Mouse (Mus musculus): ENCODE results near the gene Rfx7. TPM values are rescaled to one million over a fixed set of nuclear protein-coding genes. Genes with fewer than 3 reads are reported as not detected.

Gene Rfx7
- polyA plus RNA-seq, 1 experiment: 7.8 TPM

- Histone ChIP-seq H3K27ac (ENCODE audit: insufficient read depth, low read length) (no peak overlapping the region), H3K4me1 (ENCODE audit: control insufficient read depth, insufficient read depth, insufficient read length) (peaks cover 7% of the 10 kb centered on the region; the same call in 1 of the 2 replicates), H3K36me3 (ENCODE audit: control insufficient read depth, insufficient read depth, low read length) (no peaks in the 10 kb centered on the region), H3K4me3 (ENCODE audit: extremely low read depth, insufficient read depth, insufficient read length) (no peak overlapping the region), H3K27me3 (ENCODE audit: control insufficient read depth, insufficient read depth, low read length) (no peaks in the 10 kb centered on the region)
- DNase-seq (ENCODE audit: low read depth in 1 of 2, low spot score in 2 of 2): no peak
- 65% methylated on average over 1 of the region's 1 CpGs for WGBS
- TF ChIP-seq CTCF (IDR thresholded peaks at IDR 0.05; ENCODE audit: extremely low read depth, insufficient read depth, insufficient read length, insufficient replicate concordance) (no peak), POLR2A (IDR thresholded peaks at IDR 0.05; ENCODE audit: low read depth, low read length) (no peak)
These were observed 5.9 kb upstream of the Rfx7 start for GRCm38 (mm10) chr9:72526091-72526490.

- H3K27me3 ChIP-seq (ENCODE audit: control insufficient read depth, insufficient read depth, low read length): no peaks in the 10 kb centered on the region
- DNase-seq (ENCODE audit: low read depth in 1 of 2, low spot score in 2 of 2): peak; percentile 83 to 94
- WGBS: under 1% methylated on average over 12 of the region's 12 CpGs
- H3K36me3 ChIP-seq (ENCODE audit: control insufficient read depth, insufficient read depth, low read length): no peaks in the 10 kb centered on the region
- peak; percentile 100 for TF ChIP-seq CTCF (IDR thresholded peaks at IDR 0.05; ENCODE audit: extremely low read depth, insufficient read depth, insufficient read length, insufficient replicate concordance)
- TF ChIP-seq POLR2A (IDR thresholded peaks at IDR 0.05; ENCODE audit: low read depth, low read length): no peak
- no peak overlapping the region; the same call in 1 of the 2 replicates for H3K27ac ChIP-seq (ENCODE audit: insufficient read depth, low read length)
- H3K4me1 ChIP-seq (ENCODE audit: control insufficient read depth, insufficient read depth, insufficient read length): peaks cover 10% of the 10 kb centered on the region
- H3K4me3 ChIP-seq (ENCODE audit: extremely low read depth, insufficient read depth, insufficient read length): no peak overlapping the region
These were observed 1.8 kb upstream of the Rfx7 start for GRCm38 (mm10) chr9:72530237-72530636.

GRCm38 (mm10) chr9:72530824-72531223 is 1.2 kb upstream of the Rfx7 start:
- peaks cover 10% of the 10 kb centered on the region for H3K4me1 ChIP-seq (ENCODE audit: control insufficient read depth, insufficient read depth, insufficient read length)
- peak overlapping the region; percentile 84 for H3K4me3 ChIP-seq (ENCODE audit: extremely low read depth, insufficient read depth, insufficient read length)
- DNase-seq (ENCODE audit: low read depth in 1 of 2, low spot score in 2 of 2): peak in 1 of 2 experiments; percentile 3
- H3K27ac ChIP-seq (ENCODE audit: insufficient read depth, low read length): peak overlapping the region; percentile 97
- H3K27me3 ChIP-seq (ENCODE audit: control insufficient read depth, insufficient read depth, low read length): no peaks in the 10 kb centered on the region
- WGBS: 60% methylated on average over 4 of the region's 4 CpGs
- TF ChIP-seq CTCF (IDR thresholded peaks at IDR 0.05; ENCODE audit: extremely low read depth, insufficient read depth, insufficient read length, insufficient replicate concordance) (no peak), POLR2A (IDR thresholded peaks at IDR 0.05; ENCODE audit: low read depth, low read length) (no peak)
- no peaks in the 10 kb centered on the region for H3K36me3 ChIP-seq (ENCODE audit: control insufficient read depth, insufficient read depth, low read length)

GRCm38 (mm10) chr9:72531291-72531995 is 597 bp upstream of the Rfx7 start:
- Histone ChIP-seq H3K36me3 (ENCODE audit: control insufficient read depth, insufficient read depth, low read length) (no peaks in the 10 kb centered on the region), H3K4me3 (ENCODE audit: extremely low read depth, insufficient read depth, insufficient read length) (peak overlapping the region; percentile 84), H3K4me1 (ENCODE audit: control insufficient read depth, insufficient read depth, insufficient read length) (peaks cover 10% of the 10 kb centered on the region), H3K27me3 (ENCODE audit: control insufficient read depth, insufficient read depth, low read length) (no peaks in the 10 kb centered on the region), H3K27ac (ENCODE audit: insufficient read depth, low read length) (peak overlapping the region; percentile 97)
- DNase-seq (ENCODE audit: low read depth in 1 of 2, low spot score in 2 of 2): peak; percentile 84 to 85
- TF ChIP-seq POLR2A (IDR thresholded peaks at IDR 0.05; ENCODE audit: low read depth, low read length) (peak; percentile 94), CTCF (IDR thresholded peaks at IDR 0.05; ENCODE audit: extremely low read depth, insufficient read depth, insufficient read length, insufficient replicate concordance) (0 out of 2 replicates have a peak, but pooled peaks have one; percentile 5)
- WGBS: 4% methylated on average over 32 of the region's 35 CpGs

GRCm38 (mm10) chr9:72532381-72533088 is 495 bp downstream of the Rfx7 start:
- H3K4me3 ChIP-seq (ENCODE audit: extremely low read depth, insufficient read depth, insufficient read length): peak overlapping the region; percentile 84
- no peaks in the 10 kb centered on the region for H3K36me3 ChIP-seq (ENCODE audit: control insufficient read depth, insufficient read depth, low read length)
- H3K4me1 ChIP-seq (ENCODE audit: control insufficient read depth, insufficient read depth, insufficient read length): peaks cover 10% of the 10 kb centered on the region
- WGBS: 2% methylated on average over 52 of the region's 55 CpGs
- H3K27me3 ChIP-seq (ENCODE audit: control insufficient read depth, insufficient read depth, low read length): no peaks in the 10 kb centered on the region
- TF ChIP-seq CTCF (IDR thresholded peaks at IDR 0.05; ENCODE audit: extremely low read depth, insufficient read depth, insufficient read length, insufficient replicate concordance) (no peak), POLR2A (IDR thresholded peaks at IDR 0.05; ENCODE audit: low read depth, low read length) (no peak)
- DNase-seq (ENCODE audit: low read depth in 1 of 2, low spot score in 2 of 2): peak; percentile 22 to 49
- H3K27ac ChIP-seq (ENCODE audit: insufficient read depth, low read length): peak overlapping the region; percentile 97

GRCm38 (mm10) chr9:72533089-72533415 is 1.0 kb downstream of the Rfx7 start:
- no peak for TF ChIP-seq CTCF (IDR thresholded peaks at IDR 0.05; ENCODE audit: extremely low read depth, insufficient read depth, insufficient read length, insufficient replicate concordance)
- no peak for TF ChIP-seq POLR2A (IDR thresholded peaks at IDR 0.05; ENCODE audit: low read depth, low read length)
- Histone ChIP-seq H3K4me1 (ENCODE audit: control insufficient read depth, insufficient read depth, insufficient read length) (peaks cover 10% of the 10 kb centered on the region), H3K27me3 (ENCODE audit: control insufficient read depth, insufficient read depth, low read length) (no peaks in the 10 kb centered on the region), H3K27ac (ENCODE audit: insufficient read depth, low read length) (peak overlapping the region; percentile 82), H3K36me3 (ENCODE audit: control insufficient read depth, insufficient read depth, low read length) (no peaks in the 10 kb centered on the region), H3K4me3 (ENCODE audit: extremely low read depth, insufficient read depth, insufficient read length) (peak overlapping the region; percentile 84)
- WGBS: 0% methylated on average over 2 of the region's 2 CpGs
- DNase-seq (ENCODE audit: low read depth in 1 of 2, low spot score in 2 of 2): peak in 1 of 2 experiments; percentile 15
